Mouse (Mus musculus): ENCODE results near the gene Hist3h2ba.

Gene Hist3h2ba

DNA sequence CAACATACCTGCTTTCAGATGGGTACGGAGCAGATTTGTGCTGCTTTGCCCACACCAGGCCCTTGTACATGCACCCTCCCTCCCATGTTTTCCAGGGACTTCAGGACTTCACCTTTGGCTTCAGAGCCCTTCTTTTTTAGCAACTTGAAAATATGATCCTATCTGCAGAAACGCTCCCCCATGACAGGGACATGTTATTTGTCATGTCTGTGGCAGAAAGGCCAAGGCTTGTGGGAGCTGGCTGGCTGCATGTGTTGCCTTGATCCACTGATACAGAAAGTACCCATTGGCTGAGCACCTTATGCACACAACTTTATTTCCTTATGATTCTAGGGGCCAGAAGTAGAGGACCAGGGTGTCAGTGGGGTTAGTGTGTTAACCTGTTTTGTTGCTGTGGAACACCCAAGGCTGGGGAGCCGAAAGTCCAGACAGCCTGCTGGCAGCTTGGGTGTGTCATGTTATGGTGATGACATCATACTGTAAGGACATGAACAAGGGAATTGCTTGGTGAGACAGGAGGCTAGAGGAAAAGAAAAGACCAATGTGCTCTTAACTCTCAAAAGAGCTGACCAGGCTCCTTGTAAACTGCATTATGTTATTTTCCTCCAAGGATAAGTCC lies 36.7 kb downstream of the Hist3h2ba start:
- DNase-seq (ENCODE audit: low read depth, low spot score), result no peak

GRCm38 (mm10) chr11:58989166-58989565 lies 40.4 kb downstream of the Hist3h2ba start:
- DNase-seq (ENCODE audit: low read depth, low spot score), result no peak

DNA sequence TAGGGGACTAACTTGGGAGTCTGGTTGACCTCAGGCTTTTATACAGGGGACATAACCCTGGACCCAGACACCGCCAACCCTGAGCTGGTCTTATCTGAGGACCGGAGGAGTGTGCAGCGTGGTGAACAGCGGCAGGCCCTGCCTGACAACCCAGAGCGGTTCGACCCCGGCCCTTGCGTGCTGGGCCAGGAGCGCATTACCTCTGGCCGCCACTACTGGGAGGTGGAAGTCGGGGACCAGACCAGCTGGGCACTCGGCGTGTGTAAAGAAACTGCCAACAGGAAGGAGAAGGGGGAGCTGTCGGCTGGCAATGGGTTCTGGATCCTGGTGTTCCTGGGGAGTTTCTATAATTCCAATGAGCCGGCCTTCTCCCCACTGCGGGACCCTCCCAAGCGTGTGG lies 41.4 kb downstream of the Hist3h2ba start:
- DNase-seq (ENCODE audit: low read depth, low spot score), result no peak

- no peak for DNase-seq (ENCODE audit: low read depth, low spot score)
These were observed 42.1 kb downstream of the Hist3h2ba start for GRCm38 (mm10) chr11:58990794-58991193.

DNA sequence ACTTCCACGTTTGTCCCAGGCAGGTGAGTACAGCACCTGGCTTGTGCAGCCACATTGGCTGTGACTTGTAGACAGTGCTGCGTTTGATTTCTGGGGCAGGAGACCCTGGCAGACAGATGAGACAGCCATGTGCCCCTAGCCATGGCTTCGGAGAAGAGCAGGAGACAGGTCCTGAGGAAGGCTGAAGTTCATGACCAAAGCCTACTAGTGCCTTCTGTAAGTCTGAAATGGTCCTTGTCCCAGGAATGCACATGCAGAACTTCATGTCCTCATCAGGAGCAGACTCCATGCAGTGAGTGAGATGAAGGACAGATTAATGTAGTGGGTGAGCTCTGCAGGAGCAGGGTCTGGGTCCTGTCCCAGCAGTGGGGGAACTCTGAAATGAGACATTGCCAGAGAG lies 43.2 kb downstream of the Hist3h2ba start:
- no peak for DNase-seq (ENCODE audit: low read depth, low spot score)

DNA sequence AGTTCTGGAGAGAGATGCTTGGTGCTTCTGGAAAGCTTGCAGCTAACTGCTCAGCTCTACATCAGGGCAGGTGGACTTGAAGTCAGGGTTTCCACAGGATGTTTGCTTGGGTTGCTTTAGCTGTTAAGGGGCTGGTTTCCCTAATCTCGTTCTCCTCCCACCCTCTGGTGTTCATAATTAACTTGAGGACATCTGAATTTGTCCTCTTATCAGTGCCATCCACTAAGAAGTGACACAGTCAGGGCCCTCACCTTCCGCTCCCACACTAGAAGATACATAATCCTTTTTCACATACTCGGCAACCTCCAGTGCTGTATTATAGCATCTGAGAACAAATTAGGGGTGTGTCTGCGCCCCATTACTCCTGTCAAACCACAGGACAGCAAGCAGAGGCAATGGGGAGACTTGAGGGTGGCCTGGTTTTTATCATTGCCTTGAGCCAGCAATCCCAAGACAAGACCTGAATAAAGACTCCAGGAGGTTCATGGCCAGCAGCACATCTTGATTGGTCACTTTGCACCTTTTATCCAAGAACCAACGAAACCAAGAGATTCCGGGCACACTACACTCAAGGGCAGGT lies 44.5 kb downstream of the Hist3h2ba start:
- no peak for DNase-seq (ENCODE audit: low read depth, low spot score)

DNA sequence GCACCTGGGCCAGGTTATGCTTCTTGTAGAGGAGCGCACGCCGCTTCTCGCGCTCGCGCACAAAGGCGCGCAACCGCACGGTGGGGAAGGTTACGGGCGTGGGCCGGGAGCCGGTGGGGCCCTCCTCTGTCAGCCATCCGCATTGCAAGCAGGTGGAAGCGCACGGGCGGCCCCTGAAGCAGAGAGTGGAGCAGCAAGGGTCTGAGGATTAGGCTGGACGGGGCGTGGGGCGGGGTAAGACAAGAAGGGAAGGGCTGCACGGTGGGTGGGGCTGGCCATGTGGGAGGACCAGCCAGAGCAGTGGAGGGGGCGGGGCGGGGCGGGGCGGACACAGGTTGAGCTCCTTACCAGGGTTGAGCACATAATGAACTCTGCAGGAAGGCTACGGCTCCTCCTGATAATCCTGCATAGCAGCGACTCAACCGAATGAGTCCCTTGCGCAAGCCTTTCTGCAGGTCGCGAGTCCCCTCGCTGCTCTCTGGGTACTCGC lies 45.7 kb downstream of the Hist3h2ba start:
- peak; percentile 89 for DNase-seq (ENCODE audit: low read depth, low spot score)

DNA sequence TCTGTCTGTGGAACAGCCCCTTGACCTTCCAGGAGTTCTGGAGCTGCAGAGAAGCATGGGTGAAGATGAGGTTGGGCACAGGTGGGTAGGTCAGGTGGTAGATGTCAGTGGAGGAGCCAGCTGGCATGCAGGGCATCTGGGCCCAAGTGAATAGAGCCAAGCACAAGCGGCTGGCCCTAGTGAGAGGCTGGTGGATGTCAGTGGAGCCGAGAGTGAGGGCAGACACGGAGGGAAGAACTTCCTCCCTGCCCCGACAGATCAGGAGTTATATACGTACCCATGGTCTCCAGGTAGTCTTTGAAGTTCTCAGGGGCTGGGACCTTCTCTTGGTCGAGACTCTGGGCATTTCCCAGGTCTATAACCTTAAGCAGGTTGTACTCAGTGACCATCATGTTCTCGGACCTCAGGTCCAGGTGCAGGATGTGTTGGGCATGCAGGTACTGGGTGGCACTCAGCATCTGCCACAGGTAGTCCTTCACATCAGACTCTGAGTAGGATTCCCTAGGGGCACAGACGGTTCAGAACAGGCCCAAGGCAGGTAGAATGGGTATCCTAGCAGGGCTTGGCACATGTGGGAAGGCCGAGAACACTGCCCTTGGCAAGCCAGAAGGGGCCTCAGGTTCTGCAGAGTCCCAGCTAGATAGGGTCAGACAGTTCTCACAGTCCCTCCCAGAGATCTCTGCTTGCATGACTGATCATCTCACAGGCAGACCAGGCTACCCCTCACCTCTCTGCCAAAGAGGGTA lies 46.5 kb downstream of the Hist3h2ba start:
- DNase-seq (ENCODE audit: low read depth, low spot score), result no peak

GRCm38 (mm10) chr11:58995807-58996370 lies 47.2 kb downstream of the Hist3h2ba start:
- no peak for DNase-seq (ENCODE audit: low read depth, low spot score)

GRCm38 (mm10) chr11:58997541-58997940 lies 48.8 kb downstream of the Hist3h2ba start:
- DNase-seq (ENCODE audit: low read depth, low spot score), result no peak

All from WW6 (cell line).